Mouse (Mus musculus) stomach, postnatal 0 days (tissue): ENCODE measurements around the gene Fyb.

Experiments used
- CTCF ChIP-seq: IDR thresholded peaks from 2 replicates; pipeline ENCODE4 v1.5.1; 2016; ENCODE audit warnings: antibody characterized with exemption, low read depth, mild to moderate bottlenecking, moderate library complexity
- EP300 ChIP-seq: optimal IDR thresholded peaks from 2 replicates; pipeline ENCODE3; 2016; ENCODE audit warnings: antibody characterized with exemption

DNA sequence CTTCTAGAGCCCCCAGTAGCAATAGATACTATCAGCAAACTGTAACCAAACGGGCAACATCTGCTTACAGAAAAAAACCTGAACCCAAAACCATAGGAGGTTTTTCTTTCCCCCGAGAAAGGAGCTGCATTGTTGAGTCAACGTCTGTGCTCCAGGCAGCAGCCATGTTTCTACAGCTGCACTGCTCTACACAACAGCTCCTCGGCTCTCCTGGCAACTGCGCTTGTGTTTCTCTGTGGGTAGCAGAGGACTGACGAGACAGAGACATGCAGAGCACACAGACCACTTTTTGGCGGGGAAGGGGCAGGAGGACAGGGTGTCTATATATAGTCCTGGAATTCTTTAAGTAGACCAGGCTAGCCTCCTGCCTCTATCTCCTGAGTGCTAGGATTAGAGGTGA lies 65.5 kb downstream of the Fyb start:
- TF ChIP-seq CTCF (no peak), EP300 (no peak)
